Mouse (Mus musculus) macrophage (primary cell): Measurements from ENCODE around the gene Swsap1. TPM values are rescaled to one million over a fixed set of nuclear protein-coding genes. Genes with fewer than 3 reads are reported as not detected.

ENCODE experiments used
- H3K27ac ChIP-seq: fragments of 350-480 bp; formaldehyde crosslinking; 2 replicates; pipeline ENCODE4 v1.9.0; 2021
- H3K36me3 ChIP-seq: fragments of 350-480 bp; formaldehyde crosslinking; 2 replicates; pipeline ENCODE4 v1.9.0; 2021; ENCODE audit errors: inconsistent target
- H3K4me3 ChIP-seq: fragments of 350-480 bp; formaldehyde crosslinking; 2 replicates; pipeline ENCODE4 v1.9.0; 2021; ENCODE audit errors: inconsistent target
- H3K79me2 ChIP-seq: fragments of 350-480 bp; formaldehyde crosslinking; 2 replicates; pipeline ENCODE4 v1.9.0; 2021; ENCODE audit errors: inconsistent target
- WGBS: methylation state at CpG from one replicate; pipeline ENCODE4 v1.1.7; 2026; ENCODE audit warnings: inconsistent platforms; ENCODE audit not compliant: missing documents; 5-methylcytosine and 5-hydroxymethylcytosine counted together
- polyA plus RNA-seq: library from polyadenylated mRNA; stranded (reverse); fragments of 250-400 nt; gene quantifications from 3 replicates; pipeline ENCODE4 v1.2.4, GENCODE M21; 2018; ENCODE audit warnings: inconsistent platforms

Gene Swsap1
- polyA plus RNA-seq, 1 experiment from 2014 or later = 5.2 TPM

DNA sequence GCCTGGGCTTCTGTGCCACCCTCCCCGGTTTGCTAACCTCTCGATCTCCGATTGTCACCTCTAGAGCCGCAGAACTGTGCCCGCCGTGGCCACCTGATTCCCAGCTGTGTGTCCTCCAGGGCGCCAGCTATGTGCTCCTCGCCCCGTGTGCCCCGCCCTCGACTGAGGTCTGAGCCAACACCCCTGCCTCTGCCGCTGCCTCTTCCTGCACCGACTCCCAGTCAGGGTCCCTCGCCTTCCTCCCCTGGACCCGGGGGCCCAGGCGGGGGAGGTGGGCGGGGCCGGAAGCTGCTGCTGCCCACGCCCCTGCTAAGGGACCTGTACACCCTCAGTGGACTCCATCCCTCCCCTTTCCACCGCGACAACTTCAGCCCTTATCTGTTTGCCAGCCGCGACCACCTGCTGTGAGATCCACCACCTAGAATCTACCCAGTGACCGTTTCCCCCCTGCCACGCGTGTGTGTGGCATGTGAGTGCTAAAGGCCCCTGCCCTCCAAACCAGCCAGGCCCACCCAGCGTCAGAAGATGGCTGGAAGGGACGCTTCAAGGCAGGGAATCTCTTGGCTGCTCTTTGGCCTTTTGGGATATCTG lies 7.9 kb upstream of the Swsap1 start:
- 4% methylated on average over 25 of the region's 28 CpGs for WGBS
- no peaks in the 10 kb centered on the region for H3K79me2 ChIP-seq
- no peaks in the 10 kb centered on the region for H3K36me3 ChIP-seq
- no peak overlapping the region for H3K4me3 ChIP-seq
- no peak overlapping the region for H3K27ac ChIP-seq

DNA sequence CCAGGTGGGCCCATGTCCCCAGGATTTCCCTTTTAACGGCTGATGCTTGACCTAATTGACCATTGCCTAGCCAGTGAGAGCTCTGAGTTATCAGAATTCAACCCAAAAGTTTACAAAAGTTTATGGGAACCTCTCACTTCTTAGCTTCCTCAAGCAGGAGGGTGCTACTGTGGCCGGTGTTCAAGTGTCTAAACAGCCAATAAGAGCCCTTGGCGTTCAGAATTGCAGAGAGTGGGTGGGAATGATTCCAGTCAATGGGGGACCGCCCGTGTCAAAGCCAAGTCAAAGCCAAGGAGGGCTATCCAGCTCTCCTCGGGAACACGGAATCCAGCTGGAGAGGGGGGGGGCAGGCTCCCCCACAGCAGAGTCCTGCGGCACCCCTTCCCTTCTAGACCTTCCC lies 7.4 kb upstream of the Swsap1 start:
- WGBS = 49% methylated on average over 8 of the region's 8 CpGs
- no peaks in the 10 kb centered on the region for H3K79me2 ChIP-seq
- no peaks in the 10 kb centered on the region for H3K36me3 ChIP-seq
- H3K27ac ChIP-seq = no peak overlapping the region
- H3K4me3 ChIP-seq = no peak overlapping the region

DNA sequence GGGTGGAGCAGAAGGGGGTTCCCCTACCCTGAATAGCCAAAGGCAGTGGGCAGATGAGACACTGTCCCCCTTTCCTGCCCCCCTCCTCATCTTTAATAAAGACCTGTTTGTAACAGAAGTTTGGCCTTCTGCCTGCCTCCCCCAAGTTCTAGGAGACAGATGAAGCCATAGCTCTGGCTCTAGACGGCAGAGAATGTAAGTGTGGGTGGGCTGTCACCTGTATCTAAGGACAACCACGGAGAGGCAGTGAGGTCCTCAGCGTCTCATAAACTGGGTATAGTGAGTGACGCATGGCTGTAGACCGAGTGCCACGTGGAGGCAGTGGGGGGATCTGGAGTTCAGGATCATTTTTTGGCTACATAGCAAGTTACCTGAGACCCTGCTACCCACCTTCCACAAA lies 6.8 kb upstream of the Swsap1 start:
- no peak overlapping the region for H3K27ac ChIP-seq
- H3K4me3 ChIP-seq = no peak overlapping the region
- H3K79me2 ChIP-seq = no peaks in the 10 kb centered on the region
- H3K36me3 ChIP-seq = no peaks in the 10 kb centered on the region
- WGBS = 73% methylated on average over 6 of the region's 6 CpGs

DNA sequence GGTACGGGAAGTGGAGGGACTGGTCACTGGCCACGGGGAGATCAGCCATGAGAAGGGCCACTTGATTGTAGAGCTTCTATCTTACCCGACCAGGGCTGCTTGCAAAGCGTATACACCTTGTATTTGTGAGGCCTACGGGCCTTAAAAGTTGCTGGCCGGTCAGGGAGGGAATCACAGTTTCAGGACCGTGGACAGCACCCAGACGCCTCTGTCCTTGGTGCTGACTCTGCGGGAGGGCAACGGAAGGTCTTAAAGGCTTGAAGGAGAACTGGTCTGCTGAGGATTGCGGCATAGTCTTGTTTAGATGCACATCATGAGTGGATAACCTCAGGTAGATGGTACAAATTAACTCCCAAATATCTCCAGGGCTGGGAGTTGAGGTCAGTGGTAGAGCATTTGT lies 5.2 kb upstream of the Swsap1 start:
- no peak overlapping the region for H3K4me3 ChIP-seq
- no peaks in the 10 kb centered on the region for H3K79me2 ChIP-seq
- H3K36me3 ChIP-seq = no peaks in the 10 kb centered on the region
- WGBS = 17% methylated on average over 11 of the region's 11 CpGs
- no peak overlapping the region for H3K27ac ChIP-seq

DNA sequence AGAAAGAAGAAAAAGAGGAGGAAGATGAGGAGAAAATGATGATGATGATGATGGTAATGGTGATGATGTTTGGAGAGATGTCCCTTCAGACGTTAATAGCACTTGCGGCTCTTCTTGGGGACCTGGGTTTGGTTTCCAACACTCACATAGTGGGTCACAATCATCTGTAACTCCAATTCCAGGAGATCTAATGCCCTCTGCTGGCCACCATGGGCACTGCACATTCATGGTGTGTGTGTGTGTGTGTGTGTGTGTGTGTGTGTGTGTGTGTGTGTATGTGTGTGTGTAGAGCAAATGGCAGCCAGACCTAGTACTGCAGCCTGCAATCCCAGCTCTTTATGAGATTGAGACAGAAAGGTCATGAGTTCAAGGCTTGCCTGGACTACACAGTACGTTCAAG lies 3.6 kb upstream of the Swsap1 start:
- Histone ChIP-seq H3K36me3 (no peaks in the 10 kb centered on the region), H3K4me3 (no peak overlapping the region), H3K27ac (no peak overlapping the region), H3K79me2 (no peaks in the 10 kb centered on the region)
- WGBS = 78% methylated on average over 3 of the region's 3 CpGs

DNA sequence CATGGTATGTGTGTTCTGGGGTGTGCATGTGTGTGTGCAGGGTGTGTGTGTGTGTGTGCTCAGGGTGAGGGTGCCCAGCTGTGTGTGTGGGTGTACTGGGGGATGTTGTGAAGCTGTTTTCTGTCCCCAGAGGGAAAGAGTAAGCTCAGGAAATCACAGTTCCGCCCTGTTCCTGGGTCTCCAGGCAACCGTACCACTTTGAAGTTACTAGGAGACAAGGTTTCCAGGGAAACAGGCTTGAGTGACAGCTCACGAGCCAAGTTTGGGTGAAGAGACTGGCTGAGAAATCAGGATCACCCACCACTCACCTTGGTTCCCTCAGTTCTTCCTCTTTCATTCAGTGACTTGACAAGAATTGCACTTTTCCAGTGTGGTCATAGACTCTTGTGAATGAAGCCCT lies 2.0 kb upstream of the Swsap1 start:
- no peaks in the 10 kb centered on the region for H3K79me2 ChIP-seq
- 9% methylated on average over 3 of the region's 3 CpGs for WGBS
- no peak overlapping the region for H3K4me3 ChIP-seq
- no peak overlapping the region for H3K27ac ChIP-seq
- H3K36me3 ChIP-seq = no peaks in the 10 kb centered on the region

DNA sequence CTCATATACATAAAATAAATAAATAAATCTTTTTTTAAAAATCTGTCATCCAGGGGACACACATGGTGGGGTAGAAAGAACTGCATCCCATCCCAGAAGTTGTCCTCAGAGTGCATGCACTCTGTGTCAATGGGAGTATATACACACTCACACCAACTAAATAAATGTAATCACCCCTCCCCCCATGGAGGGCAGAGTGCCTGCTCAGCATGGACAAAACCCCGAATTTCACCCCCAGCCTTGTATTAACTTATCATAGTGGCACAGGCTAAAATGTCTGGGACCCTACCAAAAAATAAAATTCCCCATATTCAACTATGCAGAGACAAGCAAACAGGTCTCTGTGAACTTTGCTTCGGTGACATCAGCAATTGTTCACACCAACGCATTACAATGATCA lies 920 bp upstream of the Swsap1 start:
- WGBS = 70% methylated on average over 3 of the region's 3 CpGs
- Histone ChIP-seq H3K4me3 (no peak overlapping the region), H3K36me3 (no peaks in the 10 kb centered on the region), H3K79me2 (no peaks in the 10 kb centered on the region), H3K27ac (no peak overlapping the region)

DNA sequence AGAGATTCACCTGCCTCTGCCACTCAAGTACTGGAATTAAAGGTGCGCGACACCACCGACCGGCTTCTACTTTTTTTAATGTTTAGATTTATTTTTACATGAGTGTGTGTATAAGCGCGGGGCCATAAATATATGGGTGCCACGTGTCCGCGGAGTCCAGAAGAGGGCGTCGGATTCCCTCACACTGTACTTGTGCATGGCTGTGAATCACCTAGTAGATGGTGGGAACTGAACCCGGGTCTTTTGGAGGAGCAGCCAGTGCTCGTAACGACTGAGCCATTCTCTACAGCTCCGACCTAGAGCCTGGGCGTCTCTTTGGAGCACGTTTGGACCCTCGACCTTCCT lies 358 bp upstream of the Swsap1 start:
- H3K79me2 ChIP-seq = no peaks in the 10 kb centered on the region
- peak overlapping the region; percentile 43 for H3K4me3 ChIP-seq
- WGBS = 0% methylated on average over 18 of the region's 18 CpGs
- no peaks in the 10 kb centered on the region for H3K36me3 ChIP-seq
- H3K27ac ChIP-seq = peak overlapping the region; percentile 55

DNA sequence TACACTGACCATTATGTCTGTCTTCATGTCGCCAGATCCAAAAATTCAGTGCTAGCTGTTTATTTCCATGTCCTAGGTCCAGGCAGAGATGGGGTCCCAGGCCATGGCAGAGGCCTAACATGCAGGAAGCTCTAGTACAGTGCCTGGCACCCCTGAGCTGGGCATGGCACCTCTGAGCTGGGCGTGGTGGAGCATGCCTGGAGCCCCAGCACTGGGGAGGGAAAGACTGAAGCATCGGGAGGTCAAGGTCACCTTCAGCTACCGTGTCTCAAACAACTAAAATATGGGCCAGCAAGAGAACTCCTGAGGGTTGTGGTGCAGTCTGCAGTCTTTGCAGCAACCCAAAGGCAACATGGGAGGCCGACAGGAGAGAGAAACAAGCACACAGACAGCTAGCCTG lies 2.8 kb downstream of the Swsap1 start:
- WGBS = 97% methylated on average over 5 of the region's 5 CpGs
- Histone ChIP-seq H3K79me2 (no peaks in the 10 kb centered on the region), H3K27ac (no peak overlapping the region), H3K4me3 (no peak overlapping the region), H3K36me3 (no peaks in the 10 kb centered on the region)

DNA sequence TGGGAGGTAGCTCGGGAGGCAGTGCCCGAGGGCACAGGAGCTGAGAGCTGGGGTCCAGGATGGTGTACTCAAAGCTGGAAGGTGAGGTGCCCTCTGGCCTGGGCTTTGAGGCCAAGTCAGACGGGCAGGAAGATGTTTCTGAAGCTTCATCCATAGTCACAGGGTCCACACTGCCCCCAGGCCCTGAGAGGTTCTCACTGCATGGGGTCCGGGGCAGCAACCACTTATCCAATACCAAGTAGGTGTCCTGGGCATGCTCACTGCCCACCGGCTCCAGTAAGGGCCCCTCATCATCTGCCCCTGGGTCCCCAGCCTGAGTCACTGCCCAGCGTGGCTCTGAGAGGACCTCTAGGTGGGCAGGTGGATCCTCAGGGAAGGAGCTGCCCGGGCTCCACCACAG lies 3.7 kb downstream of the Swsap1 start:
- WGBS = 94% methylated on average over 7 of the region's 7 CpGs
- H3K79me2 ChIP-seq = no peaks in the 10 kb centered on the region
- no peak overlapping the region for H3K4me3 ChIP-seq
- no peak overlapping the region for H3K27ac ChIP-seq
- H3K36me3 ChIP-seq = no peaks in the 10 kb centered on the region

DNA sequence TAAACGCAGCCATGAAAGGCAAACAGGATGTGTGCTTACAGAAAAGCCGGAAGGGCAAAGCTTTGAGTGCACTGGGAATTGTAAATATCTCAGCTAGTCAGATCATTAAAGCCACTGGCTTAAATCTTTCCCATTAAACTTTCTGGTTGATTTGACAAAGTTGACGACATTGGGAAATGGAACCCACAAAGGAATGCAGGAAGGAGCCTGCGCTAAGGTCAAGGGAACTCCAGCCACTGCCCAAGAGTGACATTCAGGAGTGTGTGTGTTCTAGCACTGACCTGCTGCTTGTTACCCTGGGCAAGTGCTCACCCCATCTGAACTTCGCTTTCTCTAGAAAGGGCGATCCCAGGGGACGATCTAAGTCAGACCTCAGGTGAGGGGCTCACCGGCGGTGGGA lies 4.6 kb downstream of the Swsap1 start:
- no peak overlapping the region for H3K27ac ChIP-seq
- no peak overlapping the region for H3K4me3 ChIP-seq
- WGBS = 90% methylated on average over 9 of the region's 9 CpGs
- H3K36me3 ChIP-seq = no peaks in the 10 kb centered on the region
- no peaks in the 10 kb centered on the region for H3K79me2 ChIP-seq

DNA sequence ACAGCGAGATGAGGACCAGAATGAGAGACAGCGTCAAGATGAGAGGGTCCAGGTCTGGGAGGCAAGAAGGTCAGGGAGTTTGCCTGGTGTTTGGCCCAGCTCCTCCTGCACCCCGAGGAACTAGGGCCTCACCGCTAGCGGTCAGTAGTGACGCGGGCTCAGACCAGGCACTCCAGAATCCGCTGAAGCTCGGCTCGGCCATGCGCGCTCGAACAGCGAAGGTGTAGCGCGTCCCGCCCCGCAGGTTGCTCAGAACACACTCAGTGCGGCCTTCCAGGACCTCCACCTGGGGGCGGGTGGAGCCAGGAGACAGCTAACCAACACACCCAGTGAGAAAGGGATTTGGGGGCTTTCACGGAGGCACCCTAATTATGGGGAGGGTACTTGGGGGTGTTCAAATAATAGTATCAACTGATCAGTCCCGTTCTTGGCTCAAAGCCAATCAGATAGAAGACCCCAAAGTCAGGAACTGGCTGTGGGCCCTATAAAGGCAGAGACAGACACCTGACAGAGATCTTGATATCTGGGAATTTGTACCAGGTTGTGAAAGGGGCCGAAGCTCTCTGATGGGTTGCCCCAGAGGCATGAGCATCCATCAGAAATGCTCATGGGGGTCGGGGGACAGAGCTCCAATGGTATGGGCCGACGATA lies 5.1 kb downstream of the Swsap1 start:
- 88% methylated on average over 26 of the region's 26 CpGs for WGBS
- Histone ChIP-seq H3K4me3 (no peak overlapping the region), H3K27ac (no peak overlapping the region)

DNA sequence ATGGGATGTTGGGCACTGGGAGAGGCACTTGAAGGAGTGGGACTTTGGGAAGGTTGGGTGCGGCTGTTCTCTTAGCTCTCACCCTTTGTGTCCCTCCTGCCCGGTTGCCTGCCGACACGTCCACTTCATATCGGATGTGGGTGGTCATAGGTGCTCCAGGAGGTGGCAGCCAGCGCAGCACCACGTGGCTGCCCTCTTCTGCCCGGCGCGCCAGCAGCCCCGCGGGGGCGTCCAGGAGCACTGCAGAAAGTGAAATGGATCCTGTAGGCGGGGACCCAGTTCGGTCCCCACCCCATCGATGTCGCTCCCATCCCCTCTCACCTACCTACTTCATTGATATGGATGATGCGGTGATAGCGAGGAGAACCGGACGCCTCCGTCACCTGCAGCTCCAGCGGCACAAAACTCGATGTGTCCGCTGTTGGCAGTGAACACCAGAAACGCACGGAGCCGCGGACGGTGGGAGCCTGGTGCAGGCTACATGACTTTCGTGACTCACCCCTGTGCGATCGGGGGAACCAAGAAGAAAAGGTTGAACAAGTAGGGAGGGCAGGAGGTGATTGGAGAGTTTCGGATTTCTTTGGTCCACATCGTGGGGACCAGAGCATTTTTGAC lies 5.9 kb downstream of the Swsap1 start:
- H3K27ac ChIP-seq = no peak overlapping the region
- 6% methylated on average over 34 of the region's 35 CpGs for WGBS
- H3K79me2 ChIP-seq = no peaks in the 10 kb centered on the region
- no peaks in the 10 kb centered on the region for H3K36me3 ChIP-seq
- no peak overlapping the region; the same call in 1 of the 2 replicates for H3K4me3 ChIP-seq

More for the DNA sequence above, 5.1 kb downstream of the Swsap1 start:
- Histone ChIP-seq H3K36me3 (no peaks in the 10 kb centered on the region), H3K79me2 (no peaks in the 10 kb centered on the region)

DNA sequence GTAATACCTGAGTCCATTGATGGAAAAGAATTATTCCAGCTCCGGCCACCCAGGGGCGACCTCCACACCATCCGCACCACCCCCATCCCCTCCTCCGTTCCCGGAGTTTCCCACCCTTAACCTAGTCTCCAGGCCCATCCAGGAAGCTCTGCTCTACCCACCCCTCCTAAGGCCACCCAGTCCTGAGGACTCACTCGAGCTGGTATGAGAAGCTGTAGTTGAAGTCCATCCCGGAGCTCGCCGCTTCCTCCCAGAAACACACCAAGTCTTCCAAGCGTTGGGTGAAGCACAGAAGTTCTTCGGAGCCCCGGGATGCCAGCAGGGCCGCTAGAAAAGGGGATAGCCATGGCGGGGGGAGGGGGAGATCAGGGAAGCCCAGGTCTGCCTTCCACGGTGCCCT lies 6.5 kb downstream of the Swsap1 start:
- Histone ChIP-seq H3K79me2 (no peaks in the 10 kb centered on the region), H3K4me3 (peak overlapping the region; percentile 18), H3K27ac (no peak overlapping the region), H3K36me3 (no peaks in the 10 kb centered on the region)
- 2% methylated on average over 15 of the region's 15 CpGs for WGBS

DNA sequence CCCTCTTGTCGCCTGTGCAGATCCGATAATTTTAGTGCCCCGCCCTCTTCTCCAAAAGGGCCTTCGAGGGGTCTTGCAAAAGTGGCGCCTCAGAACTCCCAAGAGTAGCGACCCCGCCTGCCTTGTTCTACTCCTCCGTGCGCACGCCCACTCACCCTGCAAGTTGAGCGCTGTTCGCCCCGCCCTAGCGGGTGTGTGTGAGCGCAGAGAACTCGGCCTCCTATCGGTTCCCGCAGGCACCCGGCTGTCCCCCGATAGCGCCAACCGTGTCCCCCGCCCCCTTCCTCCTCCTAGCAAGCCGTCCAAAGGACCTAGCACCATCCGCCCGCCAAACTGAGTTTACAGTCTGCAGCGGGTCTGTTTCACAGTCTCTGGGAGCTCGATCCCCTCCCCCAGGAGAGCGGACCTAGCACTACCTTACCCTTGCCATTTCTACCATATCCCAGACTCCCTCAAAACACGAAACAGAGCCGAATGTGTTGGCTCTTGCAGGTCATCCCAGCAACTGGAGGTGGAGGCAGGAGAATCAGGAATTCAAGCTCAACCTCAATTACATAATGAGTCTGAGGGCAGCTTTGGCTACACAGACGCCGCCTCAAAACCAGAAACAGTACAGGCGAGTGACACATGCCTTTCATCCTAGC lies 7.0 kb downstream of the Swsap1 start:
- Histone ChIP-seq H3K4me3 (peak overlapping the region; percentile 18), H3K36me3 (no peaks in the 10 kb centered on the region), H3K27ac (no peak overlapping the region), H3K79me2 (no peaks in the 10 kb centered on the region)
- 7% methylated on average over 27 of the region's 34 CpGs for WGBS
